Mouse (Mus musculus) E14TG2a.4 (cell line): Measurements from ENCODE around the gene Dok3.

Experiments used
- CTCF ChIP-seq: conservative IDR thresholded peaks from 2 replicates; pipeline ENCODE4 v1.5.1; 2014; ENCODE audit warnings: low read length
- POU5F1 ChIP-seq: IDR thresholded peaks from 2 replicates; pipeline ENCODE4 v1.6.1; 2014; ENCODE audit warnings: low read length, borderline replicate concordance

DNA sequence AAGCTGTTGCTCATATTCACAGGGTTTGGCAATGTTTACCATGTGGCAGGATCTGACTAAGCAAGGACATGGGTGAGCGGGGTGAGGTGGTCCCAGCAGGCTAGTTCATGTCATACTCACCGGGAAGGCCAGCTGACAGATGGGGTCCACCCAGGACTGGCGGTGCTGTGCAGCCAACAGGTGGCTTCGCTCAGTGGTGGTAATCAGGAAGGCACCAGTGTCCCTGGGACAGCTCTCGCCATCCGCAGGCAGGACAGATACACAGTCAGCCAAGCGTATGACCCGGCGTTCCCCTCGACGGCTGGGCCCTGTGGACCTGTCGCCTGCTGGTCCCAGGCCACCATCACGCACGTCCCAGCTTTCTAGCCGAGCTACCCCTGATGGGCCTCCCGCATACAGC, 1.9 kb downstream of the Dok3 start:
- TF ChIP-seq CTCF (no peak), POU5F1 (no peak)
